In genomic region chr6:121039719-121040118, GRCm38 (mm10) we compare ENCODE assay signal across 22 mouse cellular contexts.
DNase-seq lines count a peak whose midpoint lies in the region; ATAC-seq and TF ChIP-seq lines count a peak whose summit lies in the region.
"Had no signal": no experiment of that assay in that cellular context is flagged by ENCODE, and none has a peak within 500 bp of the region (broad histone marks: within the 10 kb centered on the region; RNA-seq: fewer than 3 reads in every experiment).

No protein-coding gene starts in this region.

- no peak overlapping the region for H3K9ac ChIP-seq in heart, postnatal 0 days (replicated peaks; ENCODE audit: low read depth, low read length)
- H3K9ac ChIP-seq in stomach, postnatal 0 days (ENCODE audit: low read length): no peak overlapping the region
- H3K9ac ChIP-seq: embryonic facial prominence, embryonic 13.5 days; heart, embryonic 13.5 days; hindbrain, embryonic 15.5 days; limb, embryonic 15.5 days; lung, embryonic 14.5 days; midbrain, embryonic 12.5 days; neural tube, embryonic 13.5 days had no signal

- 54% methylated on average over 3 of the region's 3 CpGs for WGBS in cerebellum, adult 2 months
- WGBS in heart, postnatal 0 days: 75% methylated on average over 3 of the region's 3 CpGs
- 81% methylated on average over 3 of the region's 3 CpGs for WGBS in heart, embryonic 10.5 days
- 80% methylated on average over 3 of the region's 3 CpGs for WGBS in lung, adult 2 months
- 84% methylated on average over 3 of the region's 3 CpGs for WGBS in stomach, postnatal 0 days

- H3K27me3 ChIP-seq in cerebellum, adult 2 months (ENCODE audit: control insufficient read depth, insufficient read depth, low read length): no peaks in the 10 kb centered on the region
- no peaks in the 10 kb centered on the region for H3K27me3 ChIP-seq in heart, postnatal 0 days (ENCODE audit: control insufficient read depth, insufficient read depth, low read length)
- no peaks in the 10 kb centered on the region for H3K27me3 ChIP-seq in heart, embryonic 10.5 days (ENCODE audit: insufficient read depth, poor library complexity, severe bottlenecking)
- no peaks in the 10 kb centered on the region for H3K27me3 ChIP-seq in stomach, postnatal 0 days (ENCODE audit: control insufficient read depth, insufficient read depth, low read length)
- H3K27me3 ChIP-seq: embryonic facial prominence, embryonic 13.5 days; heart, embryonic 13.5 days; hindbrain, embryonic 15.5 days; limb, embryonic 15.5 days; midbrain, embryonic 12.5 days; neural tube, embryonic 13.5 days had no signal

- TF ChIP-seq CTCF in cerebellum, adult 2 months (IDR thresholded peaks at IDR 0.05; ENCODE audit: borderline replicate concordance, insufficient read depth, low read depth, low read length): peak; percentile 28; the same call in 1 of the 2 replicates
- peak; percentile 19; the same call in 1 of the 2 replicates for TF ChIP-seq CTCF in heart, postnatal 0 days (IDR thresholded peaks at IDR 0.05; ENCODE audit: low read depth)
- peak; percentile 2; the same call in 1 of the 2 replicates for TF ChIP-seq CTCF in lung, adult 2 months (IDR thresholded peaks at IDR 0.05; ENCODE audit: insufficient read depth, low read length)
- TF ChIP-seq CTCF in stomach, postnatal 0 days (IDR thresholded peaks at IDR 0.05; ENCODE audit: low read depth): 0 out of 2 replicates have a peak, but pooled peaks have one; percentile 7

- TF ChIP-seq POLR2A in cerebellum, adult 2 months (IDR thresholded peaks at IDR 0.05; ENCODE audit: borderline replicate concordance, insufficient read depth, low read length): no peak
- TF ChIP-seq POLR2A in lung, adult 2 months (IDR thresholded peaks at IDR 0.05; ENCODE audit: borderline replicate concordance, extremely low read depth, low read depth, low read length): no peak

- peaks cover 50% of the 10 kb centered on the region for H3K4me1 ChIP-seq in cerebellum, adult 2 months (ENCODE audit: control insufficient read depth, insufficient read depth, low read length)
- no peaks in the 10 kb centered on the region for H3K4me1 ChIP-seq in heart, postnatal 0 days (ENCODE audit: control insufficient read depth, insufficient read depth)
- peaks cover 27% of the 10 kb centered on the region for H3K4me1 ChIP-seq in heart, embryonic 10.5 days
- H3K4me1 ChIP-seq in lung, adult 2 months (ENCODE audit: control insufficient read depth, insufficient read depth, low read length): no peaks in the 10 kb centered on the region
- H3K4me1 ChIP-seq in stomach, postnatal 0 days (replicated peaks; ENCODE audit: control insufficient read depth, insufficient read depth): no peaks in the 10 kb centered on the region
- H3K4me1 ChIP-seq: hindbrain, embryonic 15.5 days had no signal

- no peaks in the 10 kb centered on the region for H3K9me3 ChIP-seq in heart, postnatal 0 days (replicated peaks; ENCODE audit: control insufficient read depth, low read length)
- no peaks in the 10 kb centered on the region for H3K9me3 ChIP-seq in heart, embryonic 10.5 days
- no peaks in the 10 kb centered on the region for H3K9me3 ChIP-seq in stomach, postnatal 0 days (ENCODE audit: control insufficient read depth, low read length)
- H3K9me3 ChIP-seq: embryonic facial prominence, embryonic 13.5 days; G1E; heart, embryonic 13.5 days; hindbrain, embryonic 15.5 days; limb, embryonic 15.5 days; midbrain, embryonic 12.5 days; neural tube, embryonic 13.5 days had no signal

- H3K36me3 ChIP-seq in heart, postnatal 0 days (replicated peaks; ENCODE audit: control insufficient read depth, insufficient read depth, low read length): peaks cover 74% of the 10 kb centered on the region
- peaks cover 69% of the 10 kb centered on the region for H3K36me3 ChIP-seq in heart, embryonic 10.5 days
- H3K36me3 ChIP-seq in stomach, postnatal 0 days (ENCODE audit: control insufficient read depth, insufficient read depth, low read length): no peaks in the 10 kb centered on the region; the same call in 1 of the 2 replicates

- no peak overlapping the region for H3K4me3 ChIP-seq in cerebellum, adult 2 months (replicated peaks; ENCODE audit: insufficient read depth, low read depth, low read length)
- no peak overlapping the region for H3K4me3 ChIP-seq in heart, postnatal 0 days (ENCODE audit: low read depth, low read length)
- H3K4me3 ChIP-seq in heart, embryonic 10.5 days: no peak overlapping the region
- H3K4me3 ChIP-seq in lung, adult 2 months (replicated peaks; ENCODE audit: extremely low read depth, low read depth, low read length): no peak overlapping the region
- H3K4me3 ChIP-seq in stomach, postnatal 0 days (ENCODE audit: low read depth, low read length): no peak overlapping the region
- H3K4me3 ChIP-seq: embryonic facial prominence, embryonic 13.5 days; heart, embryonic 13.5 days; hindbrain, embryonic 15.5 days; limb, embryonic 15.5 days; midbrain, embryonic 12.5 days; neural tube, embryonic 13.5 days had no signal

- peak overlapping the region; percentile 81 for H3K27ac ChIP-seq in cerebellum, adult 2 months (ENCODE audit: insufficient read depth, low read length)
- no peak overlapping the region for H3K27ac ChIP-seq in heart, postnatal 0 days (ENCODE audit: low read depth)
- no peak overlapping the region for H3K27ac ChIP-seq in heart, embryonic 10.5 days
- no peak overlapping the region for H3K27ac ChIP-seq in stomach, postnatal 0 days (replicated peaks)
- H3K27ac ChIP-seq: embryonic facial prominence, embryonic 13.5 days; hindbrain, embryonic 15.5 days; limb, embryonic 15.5 days; midbrain, embryonic 12.5 days; neural tube, embryonic 13.5 days had no signal

- H3K4me2 ChIP-seq in heart, postnatal 0 days (ENCODE audit: low read depth, low read length): no peak overlapping the region
- H3K4me2 ChIP-seq in stomach, postnatal 0 days (replicated peaks; ENCODE audit: low read depth): no peak overlapping the region
- H3K4me2 ChIP-seq: embryonic facial prominence, embryonic 13.5 days; heart, embryonic 13.5 days; hindbrain, embryonic 15.5 days; limb, embryonic 15.5 days; lung, embryonic 14.5 days; midbrain, embryonic 12.5 days; neural tube, embryonic 13.5 days had no signal

- TF ChIP-seq EP300 in heart, postnatal 0 days (IDR thresholded peaks at IDR 0.05; ENCODE audit: low read depth): no peak
- no peak for TF ChIP-seq EP300 in stomach, postnatal 0 days (optimal IDR thresholded peaks at IDR 0.05)

- no peak for DNase-seq in cerebellum, adult 2 months
- no peak for DNase-seq in cerebellum, adult 8-10 months
- DNase-seq in heart, postnatal 0 days (ENCODE audit: low spot score): no peak
- no peak for DNase-seq in heart, embryonic 10.5 days (ENCODE audit: low spot score)
- no peak for DNase-seq in lung, adult 2 months
- no peak for DNase-seq in lung, postnatal 36 days
- DNase-seq in stomach, postnatal 0 days (ENCODE audit: low spot score): no peak
- DNase-seq in cerebellum, adult 11-12 months: no peak
- DNase-seq: heart, postnatal 4 days; lung, embryonic 14.5 days; spleen, adult 18-20 months; thymus, adult 18-20 months; thymus, postnatal 4 days had no signal

- ATAC-seq in heart, postnatal 0 days (ENCODE audit: insufficient read depth, low read depth): no peak
- ATAC-seq in stomach, postnatal 0 days (ENCODE audit: low FRiP score, low TSS enrichment): no peak
- ATAC-seq: CD4-positive, CD25-positive, alpha-beta regulatory T cell, adult 4 months; intestine, embryonic 16.5 days had no signal
